Mouse (Mus musculus) CD4-positive, CD25-positive, alpha-beta regulatory T cell, adult 2 months (primary cell): ENCODE measurements around the gene Ddx51.

Source experiments
- DNase-seq: peaks from one replicate; pipeline ENCODE4 v3.0.0-alpha.2; 2012; ENCODE audit warnings: low read depth, low spot score

Ddx51 gene

DNA sequence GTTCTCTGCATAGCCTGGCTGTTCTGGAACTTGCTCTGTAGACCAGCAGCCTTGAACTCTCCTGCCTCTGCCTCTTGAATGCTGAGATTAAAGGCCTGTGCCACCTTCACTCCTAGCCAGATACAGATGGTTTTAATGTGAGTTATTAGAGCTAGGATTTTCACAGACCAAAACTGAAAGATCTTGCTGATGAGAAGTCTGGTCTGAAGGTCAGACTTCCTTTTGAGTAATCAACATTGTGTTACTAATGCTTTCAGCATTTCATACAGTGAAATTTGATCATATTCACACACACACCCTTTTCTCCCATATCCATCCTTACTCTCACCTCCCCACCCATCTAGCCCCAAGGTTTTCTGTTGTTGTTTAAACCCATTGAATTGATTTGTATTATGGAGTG is 6.4 kb downstream of the Ddx51 start:
- no peak for DNase-seq

GRCm38 (mm10) chr5:110664041-110664440 is 10.8 kb downstream of the Ddx51 start:
- no peak for DNase-seq

GRCm38 (mm10) chr5:110664750-110665269 is 11.6 kb downstream of the Ddx51 start:
- no peak for DNase-seq

DNA sequence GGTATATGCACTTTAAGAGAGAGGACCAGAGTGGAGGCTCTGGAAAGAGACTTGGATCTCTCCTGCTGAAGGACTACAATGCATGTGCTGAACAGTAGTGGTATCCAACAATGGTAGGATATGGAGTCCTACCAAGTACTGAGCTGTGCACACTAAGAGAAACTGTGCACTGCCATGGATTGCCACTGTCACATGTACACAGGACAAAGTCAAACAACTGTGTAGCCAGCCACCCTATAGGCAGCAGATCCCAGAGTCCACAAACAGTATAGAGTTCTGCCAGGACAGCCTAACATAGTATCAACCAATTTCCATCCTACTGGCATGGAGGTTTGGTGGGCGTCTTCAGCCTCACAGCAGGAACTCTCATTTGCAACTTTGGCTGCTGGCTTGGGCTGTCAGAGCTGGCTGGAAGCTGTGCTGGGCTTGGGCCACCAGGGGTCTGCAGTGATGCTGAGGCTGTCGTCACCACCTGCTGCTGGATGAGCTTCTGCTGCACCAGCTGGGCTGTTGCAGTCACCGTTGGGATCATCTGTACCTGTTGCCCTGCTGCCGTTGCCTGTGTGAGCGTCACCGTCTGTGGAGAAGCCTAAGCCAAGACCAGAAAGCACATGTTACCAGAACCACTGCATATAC is 12.4 kb downstream of the Ddx51 start:
- no peak for DNase-seq

DNA sequence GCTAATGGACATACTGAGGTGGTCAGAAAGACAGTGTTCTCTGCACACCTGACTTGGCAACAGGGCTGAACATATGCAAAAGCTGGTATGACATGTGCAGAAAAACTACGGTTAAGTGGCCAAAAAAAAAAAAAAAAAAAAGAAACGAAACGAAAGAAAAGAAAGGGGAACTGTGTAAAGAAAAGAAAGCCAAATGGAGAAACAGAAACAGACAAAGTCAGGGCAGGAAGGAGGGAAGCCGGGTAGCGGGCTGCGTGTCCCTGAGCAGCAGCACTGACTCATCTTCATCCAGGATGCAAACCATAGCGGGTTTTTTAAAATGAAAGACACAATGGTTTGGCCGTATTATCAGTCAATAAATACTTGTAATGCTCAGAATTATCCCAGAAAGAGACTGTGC is 28.8 kb downstream of the Ddx51 start:
- DNase-seq, result no peak

DNA sequence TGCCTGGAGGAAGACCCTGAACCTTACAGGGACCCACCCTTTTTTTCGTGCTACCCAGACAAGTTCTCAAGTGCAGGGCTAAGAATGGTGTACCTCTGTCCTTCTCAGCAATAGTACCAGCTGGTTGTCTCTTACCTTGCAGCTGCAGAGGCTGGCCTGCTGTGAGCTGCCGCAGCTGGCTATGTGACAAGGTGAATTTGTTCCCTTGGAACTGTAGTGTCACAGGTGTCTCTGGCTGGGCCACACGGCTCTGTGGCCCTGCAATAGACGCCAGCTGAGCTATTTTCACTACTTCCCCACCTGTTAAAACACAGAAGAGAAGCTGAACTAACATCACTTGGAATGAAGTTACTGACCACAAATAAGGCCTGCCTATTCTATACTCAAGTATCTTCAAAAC is 45.4 kb downstream of the Ddx51 start:
- DNase-seq, result no peak

GRCm38 (mm10) chr5:110704004-110704403 is 50.8 kb downstream of the Ddx51 start:
- DNase-seq, result no peak

DNA sequence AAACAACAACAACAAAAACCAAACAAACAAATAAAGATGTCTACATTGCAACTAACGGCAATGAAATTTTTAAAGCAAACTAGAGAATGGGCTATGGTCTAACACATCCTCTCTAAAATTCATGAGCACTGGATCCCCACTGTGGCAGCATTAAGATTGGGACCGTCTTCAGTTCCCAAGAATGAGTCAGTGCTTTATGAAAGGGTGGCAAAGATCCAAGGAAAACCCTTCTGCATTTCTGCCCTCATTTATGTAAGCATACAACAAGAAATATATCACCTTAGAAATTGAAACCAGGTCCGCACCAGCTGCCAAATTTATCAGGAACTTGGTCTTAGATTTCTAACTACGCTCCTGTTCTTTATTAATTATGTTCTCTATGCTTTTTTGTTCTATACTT is 56.0 kb downstream of the Ddx51 start:
- no peak for DNase-seq
